Mouse (Mus musculus) Muller cell, postnatal 12 days (primary cell): ENCODE measurements around the gene Araf.
A peak's percentile ranks its signal among the peaks of the same experiment; 100 is the strongest.
"Not testable (repeated sequence)": the region's sequence is repeated elsewhere in the genome, so short reads cannot be mapped to it uniquely, and the experiment has no call there.

Source experiments
- DNase-seq: peaks from one replicate; pipeline ENCODE4 v3.0.0-alpha.2; 2015; ENCODE audit errors: inconsistent ontology term

Gene Araf

DNA sequence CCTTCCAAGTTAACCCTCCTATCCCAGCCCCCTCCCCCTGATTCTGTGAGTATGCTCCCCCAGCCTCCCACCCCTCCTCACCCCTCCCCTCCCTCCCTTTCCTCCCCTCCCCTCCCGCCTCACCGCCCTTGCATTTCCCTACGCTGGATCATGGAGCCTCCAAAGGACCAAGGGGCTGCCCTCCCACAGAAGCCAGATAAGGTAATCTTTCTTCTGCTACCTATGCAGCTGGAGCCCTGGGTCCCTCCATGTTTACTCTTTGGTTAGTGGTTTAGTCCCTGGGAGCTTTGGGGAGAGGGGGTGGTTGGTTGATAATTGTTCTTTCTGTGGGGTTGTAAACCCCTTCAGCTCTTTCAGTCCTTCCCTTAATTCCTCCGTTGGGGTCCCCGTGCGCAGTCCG, at the start of gene Araf:
TSS of gene Araf (plus strand) at position 134 of the 400 bp plus-strand sequence.
- DNase-seq: no peak

DNA sequence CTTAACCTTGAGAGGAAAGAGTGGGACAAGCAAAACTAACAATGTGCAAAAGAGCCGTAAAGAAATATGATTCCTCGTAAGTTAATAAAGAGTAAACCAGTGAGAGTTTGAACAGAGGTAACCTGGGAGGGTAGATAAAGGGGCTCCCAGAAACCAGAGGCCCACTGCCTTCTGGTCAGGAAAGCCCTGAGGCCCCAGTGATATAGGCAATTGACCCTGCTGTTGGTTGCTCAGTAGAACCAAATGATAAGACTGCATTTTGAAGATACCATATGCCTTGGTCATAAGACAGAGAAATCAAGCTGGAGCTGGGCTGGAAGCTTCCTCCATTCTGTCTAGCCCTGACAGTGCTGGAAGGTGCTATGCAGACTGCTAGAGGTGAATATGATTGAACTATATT, 48.8 kb upstream of the Araf start:
- no peak for DNase-seq

- DNase-seq: peak; percentile 18
Observed at GRCm38 (mm10) chrX:20761201-20761600, 36.4 kb upstream of the Araf start.

DNA sequence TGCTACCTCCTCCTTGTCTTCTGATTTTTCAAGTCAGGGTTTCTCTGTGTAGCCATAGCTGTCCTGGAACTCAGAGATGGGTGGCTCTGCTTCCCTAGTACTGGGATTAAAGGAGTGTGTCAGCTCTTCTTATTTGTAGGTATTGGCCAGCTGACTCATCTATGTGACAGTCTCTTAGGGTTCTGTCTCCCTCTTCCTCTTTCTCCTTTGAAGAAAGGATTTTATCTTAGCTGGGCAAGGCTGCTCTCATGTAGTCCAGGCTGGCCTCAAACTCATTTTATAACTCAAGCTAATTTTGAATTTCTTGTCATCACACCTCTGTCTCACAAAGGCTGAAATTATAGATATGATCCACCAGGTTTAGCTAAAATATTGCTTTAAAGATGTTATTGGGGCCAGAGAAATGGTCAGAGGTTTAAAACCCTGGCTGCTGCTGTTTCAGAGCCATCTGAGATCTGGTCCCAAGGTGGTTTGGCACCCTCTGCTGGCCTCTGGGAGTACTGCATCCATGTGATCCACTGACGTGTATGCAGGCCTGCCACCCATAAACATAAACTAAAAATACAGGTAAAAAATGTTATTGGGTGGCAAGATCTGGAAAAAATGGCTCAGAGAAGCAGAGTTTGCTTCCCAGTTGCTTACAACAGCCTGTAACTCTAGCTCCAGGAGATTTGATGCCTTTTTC, 26.8 kb upstream of the Araf start:
- DNase-seq: peak; percentile 55

GRCm38 (mm10) chrX:20771666-20772065, 25.9 kb upstream of the Araf start:
- no peak for DNase-seq

DNA sequence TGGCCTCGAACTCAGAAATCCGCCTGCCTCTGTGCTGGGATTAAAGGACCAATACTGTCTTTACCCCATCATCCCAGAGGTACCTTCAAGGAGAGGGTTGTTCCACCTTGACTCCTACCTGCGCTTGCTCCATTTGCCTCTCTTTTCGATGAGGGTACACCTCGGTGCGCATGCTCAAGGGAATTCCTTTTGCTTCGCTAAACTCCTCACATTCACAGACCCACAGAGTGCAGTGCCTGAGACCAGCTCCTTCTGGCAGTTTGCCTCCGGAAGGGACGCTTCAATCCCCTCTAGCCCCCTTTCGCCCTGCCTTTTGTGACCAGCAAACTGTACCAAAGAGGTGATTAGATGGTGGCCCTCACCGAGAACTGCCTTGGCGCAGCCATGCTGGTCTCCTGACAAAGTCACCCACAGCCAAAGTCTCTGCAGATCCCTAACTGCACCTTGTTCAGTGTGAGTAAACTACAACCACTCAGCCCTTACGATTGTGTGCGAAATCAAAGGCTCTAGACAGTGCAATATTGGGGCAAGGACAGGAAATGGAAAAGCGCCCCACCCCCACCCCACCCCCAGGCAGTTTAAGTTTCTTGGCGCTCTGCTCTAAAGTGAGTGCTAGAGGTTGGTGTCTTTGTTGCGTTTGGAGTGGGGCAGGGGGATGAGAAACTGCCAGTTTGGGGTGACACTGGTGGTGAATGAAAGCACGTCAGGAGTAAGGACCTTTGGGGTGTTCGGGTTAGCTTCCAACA, 22.2 kb upstream of the Araf start:
- no peak for DNase-seq

DNA sequence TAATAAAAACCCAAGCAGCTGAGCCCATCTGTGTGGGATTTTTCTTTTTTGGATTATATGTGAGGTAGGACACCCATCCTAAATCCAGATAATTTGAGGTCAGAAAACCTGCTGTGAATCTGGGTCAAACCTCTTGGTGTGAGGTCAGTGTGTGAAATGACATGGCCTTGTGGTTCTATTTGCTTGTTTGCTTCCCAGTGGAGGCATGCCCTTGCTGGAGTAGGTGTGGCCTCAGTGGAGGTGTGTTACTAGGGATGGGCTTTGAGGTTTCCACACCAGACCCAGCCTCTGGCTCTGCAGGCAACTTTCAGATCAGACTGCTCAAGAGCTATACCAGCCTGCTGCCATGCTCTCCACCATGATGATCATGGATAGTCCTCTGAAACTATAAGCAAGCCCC, 20.0 kb upstream of the Araf start:
- no peak for DNase-seq

- no peak for DNase-seq
Observed at GRCm38 (mm10) chrX:20787309-20787708, 10.3 kb upstream of the Araf start.

DNA sequence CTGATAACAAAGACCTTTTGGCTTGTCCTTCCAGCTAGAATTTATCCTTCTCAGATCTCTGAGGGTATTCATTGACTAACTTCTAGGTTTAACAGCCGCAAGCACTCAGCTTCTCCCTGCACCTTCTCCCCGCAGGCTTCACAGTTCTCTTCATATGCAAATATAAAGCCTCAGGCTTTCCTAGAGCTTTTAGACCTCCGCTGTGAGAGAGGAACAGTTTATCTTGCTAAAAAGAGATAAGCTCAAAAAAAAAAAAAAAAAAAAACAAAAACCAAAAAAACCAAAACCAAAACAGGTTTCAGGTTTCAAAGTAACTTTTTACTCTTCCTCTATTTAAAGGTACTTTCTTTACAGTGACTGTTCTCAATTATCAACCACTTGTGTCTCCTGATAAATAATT, 5.2 kb upstream of the Araf start:
- DNase-seq: no peak

DNA sequence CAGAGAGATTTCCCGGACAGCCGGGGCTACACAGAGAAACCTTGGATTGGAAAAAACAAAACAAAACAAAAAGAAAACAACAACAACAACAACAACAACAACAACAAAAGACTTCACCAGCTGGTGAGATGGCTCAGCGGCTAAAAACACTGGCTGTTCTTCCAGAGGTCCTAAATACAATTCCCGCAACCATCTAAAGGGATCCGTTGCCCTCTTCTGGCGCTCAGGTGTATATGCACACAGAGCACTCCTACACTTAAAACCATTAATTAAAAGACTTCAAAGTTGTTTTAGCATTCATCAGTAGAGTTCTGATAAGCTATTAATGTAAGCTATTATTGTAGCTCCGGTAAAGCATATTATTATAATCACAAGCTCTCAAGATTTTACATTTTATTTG, 4.4 kb upstream of the Araf start:
- DNase-seq: no peak

DNA sequence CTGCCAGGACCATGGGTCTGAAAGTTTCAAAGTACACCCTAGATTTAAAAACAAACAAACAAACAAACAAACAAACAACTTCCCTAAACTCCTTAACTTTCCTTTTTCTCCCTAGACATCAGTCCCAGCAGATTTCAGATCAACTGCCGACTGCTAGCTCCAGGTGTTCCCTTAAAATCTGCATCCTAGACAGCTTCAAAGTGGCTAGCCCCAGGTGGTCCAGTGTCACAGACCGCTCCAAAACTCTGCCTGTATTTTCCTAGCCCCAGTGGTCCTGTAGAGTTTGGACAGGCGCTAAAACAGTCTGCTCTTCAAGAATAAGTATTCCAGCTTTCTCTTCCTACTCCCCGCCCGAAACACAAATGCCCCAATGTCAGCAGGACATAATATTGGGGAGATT, 3.4 kb upstream of the Araf start:
- no peak for DNase-seq

DNA sequence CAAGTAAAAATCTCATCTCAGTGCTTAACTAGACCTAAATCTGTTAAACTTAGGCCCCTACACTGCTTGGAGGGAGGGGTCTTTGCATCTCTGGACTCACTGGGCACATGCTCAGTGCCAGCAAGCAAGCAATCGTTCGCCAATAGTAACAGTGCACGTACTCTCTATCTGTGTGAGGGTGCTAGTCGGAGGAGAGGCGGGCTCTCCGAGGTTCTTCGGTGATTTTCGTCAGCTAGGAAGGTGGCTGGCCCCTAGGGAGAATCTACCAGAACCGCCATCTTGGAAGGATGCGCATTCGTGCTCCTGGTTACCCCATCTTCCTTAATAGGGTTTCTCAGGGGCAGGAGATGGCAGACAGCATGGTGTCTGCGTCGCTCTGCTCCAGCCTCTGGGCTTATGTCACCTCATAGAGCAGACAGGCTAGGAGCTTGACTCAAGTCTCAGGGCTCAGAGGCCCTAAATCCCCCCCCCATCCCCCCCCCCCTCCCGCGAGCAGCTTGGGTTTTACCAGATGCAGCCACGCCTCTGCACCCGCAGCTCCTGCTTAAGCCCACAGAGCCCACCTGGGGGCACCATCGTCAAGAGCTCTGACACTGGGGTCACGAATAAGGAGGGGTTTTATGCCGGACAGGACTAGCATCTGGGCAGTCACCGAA, 655 bp downstream of the Araf start:
- DNase-seq: peak; percentile 55

DNA sequence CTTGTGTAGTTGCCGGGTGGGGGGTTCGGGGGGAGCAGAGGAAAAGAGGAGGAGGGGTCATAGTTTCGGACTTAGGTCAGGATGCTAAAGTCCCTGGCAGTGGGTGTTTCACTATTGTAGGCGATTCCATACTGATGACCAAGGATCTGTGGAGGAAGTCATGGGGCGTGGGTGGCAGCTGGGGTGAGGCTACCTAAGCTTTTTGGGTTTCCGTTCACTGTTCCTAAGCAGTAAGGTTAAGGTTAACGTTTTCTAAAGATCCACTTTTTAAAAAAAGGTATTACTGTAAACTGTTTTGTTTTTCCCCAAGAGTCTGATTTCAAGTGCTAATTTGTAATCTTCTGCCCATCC, 1.2 kb downstream of the Araf start:
- DNase-seq: no peak

GRCm38 (mm10) chrX:20801456-20801855, 3.8 kb downstream of the Araf start:
- DNase-seq: no peak

- DNase-seq: not testable (repeated sequence)
Observed at GRCm38 (mm10) chrX:20804301-20804700, 6.7 kb downstream of the Araf start.

GRCm38 (mm10) chrX:20806295-20806694, 8.7 kb downstream of the Araf start:
- DNase-seq: no peak

- peak; percentile 93 for DNase-seq
Observed at GRCm38 (mm10) chrX:20816974-20817373, 19.4 kb downstream of the Araf start.

DNA sequence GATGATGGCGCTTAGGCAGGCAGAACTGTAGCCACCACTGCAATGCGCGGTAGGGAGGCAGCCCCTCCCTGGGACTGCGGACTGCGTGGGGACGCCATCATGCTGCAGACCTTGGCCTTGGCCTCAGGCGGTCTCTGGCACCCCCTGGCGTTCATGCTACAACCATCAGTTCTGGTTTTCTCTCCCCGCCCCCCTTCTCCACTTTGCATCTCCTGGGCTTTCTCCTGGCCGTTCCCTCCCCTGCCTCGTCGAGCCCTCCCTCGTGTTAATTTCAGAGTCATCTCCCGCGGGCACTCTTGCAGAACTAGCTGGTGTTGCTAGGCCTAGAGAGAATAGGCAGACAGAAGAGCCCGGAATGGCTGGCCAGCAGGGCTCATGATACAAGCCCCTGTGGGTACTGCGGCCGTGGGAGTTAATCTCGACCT, 21.6 kb downstream of the Araf start:
- DNase-seq: peak; percentile 84

DNA sequence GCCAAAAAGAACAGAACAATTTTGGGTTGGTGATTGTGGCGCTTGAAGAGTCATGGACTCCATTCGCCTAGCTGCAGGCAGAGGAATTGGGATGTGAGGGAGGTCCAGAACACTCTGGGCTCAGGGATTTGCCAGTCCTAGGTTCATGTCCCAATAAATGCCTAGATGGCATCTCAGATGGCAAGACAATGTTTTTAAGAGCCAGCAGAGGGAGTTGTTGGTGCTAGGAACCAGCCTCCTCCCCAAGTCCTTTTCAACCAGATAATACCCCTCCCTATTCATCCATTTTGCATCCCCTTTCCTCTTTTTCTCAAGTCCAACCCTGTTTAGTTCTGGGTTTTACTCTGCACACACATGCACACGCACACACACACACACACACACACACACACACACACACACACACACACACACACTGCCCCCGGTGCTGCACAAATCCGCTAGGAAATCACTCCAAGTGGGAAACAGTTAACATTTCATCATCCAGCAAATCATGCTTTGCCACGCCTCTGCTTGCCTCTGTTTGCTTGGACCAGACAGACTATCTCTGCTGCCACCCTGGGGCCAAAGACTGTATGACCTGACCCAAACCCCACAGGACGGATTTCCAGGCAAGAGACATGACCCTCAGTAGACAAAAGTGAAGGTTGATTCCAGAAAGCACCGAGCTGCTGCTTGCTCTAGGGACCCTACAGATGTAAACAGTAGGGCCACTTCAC, 22.3 kb downstream of the Araf start:
- DNase-seq: peak; percentile 60

- DNase-seq: peak; percentile 55
Observed at GRCm38 (mm10) chrX:20828934-20829333, 31.3 kb downstream of the Araf start.

- DNase-seq: no peak
Observed at GRCm38 (mm10) chrX:20847232-20847631, 49.6 kb downstream of the Araf start.

- peak; percentile 27 for DNase-seq
Observed at GRCm38 (mm10) chrX:20847816-20848215, 50.2 kb downstream of the Araf start.
